Mouse (Mus musculus) kidney, adult 2 months (tissue): ENCODE results near the gene Fancd2. TPM values are rescaled to one million over a fixed set of nuclear protein-coding genes. Genes with fewer than 3 reads are reported as not detected.

ENCODE experiments used
- DNase-seq: peaks from one replicate; pipeline ENCODE4 v3.0.0; 2021
- H3K27ac ChIP-seq: fragments of 200-500 bp; 2 replicates; pipeline ENCODE4 v1.5.1; 2012; ENCODE audit warnings: low read depth, low read length, control low read depth, inconsistent platforms; ENCODE audit not compliant: insufficient read depth
- H3K27me3 ChIP-seq: fragments of 200-500 bp; replicated peaks from 2 replicates; pipeline ENCODE4 v1.6.1; 2012; ENCODE audit warnings: mild to moderate bottlenecking, moderate library complexity, low read length, inconsistent platforms; ENCODE audit not compliant: control insufficient read depth, insufficient read depth
- H3K36me3 ChIP-seq: fragments of 200-500 bp; 2 replicates; pipeline ENCODE4 v1.6.1; 2012; ENCODE audit warnings: mild to moderate bottlenecking, moderate library complexity, low read length, inconsistent platforms; ENCODE audit not compliant: control insufficient read depth, insufficient read depth
- H3K4me1 ChIP-seq: fragments of 200-500 bp; 2 replicates; pipeline ENCODE4 v1.6.1; 2011; ENCODE audit warnings: low read length; ENCODE audit not compliant: control insufficient read depth, insufficient read depth
- H3K4me3 ChIP-seq: fragments of 200-500 bp; 2 replicates; pipeline ENCODE4 v1.5.1; 2011; ENCODE audit warnings: mild to moderate bottlenecking, low read depth, low read length, control low read depth; ENCODE audit not compliant: insufficient read depth
- CTCF ChIP-seq: fragments of 200-500 bp; conservative IDR thresholded peaks from 2 replicates; pipeline ENCODE4 v1.5.1; 2011; ENCODE audit warnings: low read depth, mild to moderate bottlenecking, control low read depth, low read length, moderate library complexity, mixed read lengths; ENCODE audit not compliant: insufficient read depth, insufficient read length
- POLR2A ChIP-seq: fragments of 200-500 bp; IDR thresholded peaks from one replicate; pipeline ENCODE4 v1.6.1; 2011; ENCODE audit warnings: low read depth, low read length, control low read depth
- WGBS: fragments of 180-500 bp; shearing (Covaris S2); methylation state at CpG from one replicate; pipeline ENCODE4 v1.1.7; 2018; 5-methylcytosine and 5-hydroxymethylcytosine counted together
- polyA plus RNA-seq: library from polyadenylated mRNA; depleted of rRNA; stranded (reverse); fragments of >200 nt; gene quantifications from 2 replicates; pipeline ENCODE4 v1.2.3, GENCODE M21; 2012

Gene Fancd2
- polyA plus RNA-seq, 1 experiment, result 0.44 TPM

GRCm38 (mm10) chr6:113599833-113600232, 68.4 kb downstream of the Fancd2 start:
- DNase-seq, result no peak
- no peaks in the 10 kb centered on the region for H3K27me3 ChIP-seq
- no peak overlapping the region for H3K27ac ChIP-seq
- H3K4me3 ChIP-seq, result no peak overlapping the region
- H3K4me1 ChIP-seq, result no peaks in the 10 kb centered on the region
- WGBS, result 70% methylated on average over 5 of the region's 5 CpGs
- H3K36me3 ChIP-seq, result no peaks in the 10 kb centered on the region
- TF ChIP-seq CTCF (no peak), POLR2A (no peak)

- no peak for TF ChIP-seq POLR2A
- TF ChIP-seq CTCF, result no peak
- H3K4me3 ChIP-seq, result no peak within 1 kb of the TSS
- H3K27ac ChIP-seq, result peak within 1 kb of the TSS; percentile 20; the same call in 1 of the 2 replicates
- DNase-seq, result peak; percentile 60
- 46% methylated on average over 23 of the region's 23 CpGs for WGBS
- H3K36me3 ChIP-seq, result no peaks in the 10 kb centered on the region
- H3K4me1 ChIP-seq, result no peaks in the 10 kb centered on the region
- no peaks in the 10 kb centered on the region for H3K27me3 ChIP-seq
Observed at GRCm38 (mm10) chr6:113600543-113601139, 69.2 kb downstream of the Fancd2 start, which contains the start of gene Fancd2os. Fancd2os (minus strand) TSS chr6:113600715.

DNA sequence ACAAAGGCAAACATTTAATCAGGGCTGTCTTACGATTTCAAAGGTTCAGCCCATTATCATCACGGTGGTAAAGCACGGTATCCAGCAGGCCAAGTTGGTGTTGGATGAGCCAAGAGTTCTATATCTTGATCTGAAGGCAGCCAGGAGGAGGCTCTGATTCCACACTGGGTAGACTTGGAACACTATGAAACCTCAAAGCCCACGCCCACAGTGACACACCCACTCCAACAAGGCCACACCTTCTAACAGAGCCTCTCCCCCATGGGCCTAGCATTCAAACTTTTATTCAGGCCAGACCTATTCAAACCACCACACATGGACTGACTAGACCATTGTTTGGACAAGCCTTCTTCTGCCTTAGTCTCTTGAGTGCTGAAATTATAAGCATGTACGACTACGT, 71.3 kb downstream of the Fancd2 start:
- Histone ChIP-seq H3K4me1 (peaks cover 3% of the 10 kb centered on the region; the same call in 1 of the 2 replicates), H3K4me3 (no peak overlapping the region), H3K27me3 (no peaks in the 10 kb centered on the region), H3K27ac (no peak overlapping the region), H3K36me3 (no peaks in the 10 kb centered on the region)
- 92% methylated on average over 6 of the region's 6 CpGs for WGBS
- no peak for DNase-seq
- TF ChIP-seq CTCF (no peak), POLR2A (no peak)

DNA sequence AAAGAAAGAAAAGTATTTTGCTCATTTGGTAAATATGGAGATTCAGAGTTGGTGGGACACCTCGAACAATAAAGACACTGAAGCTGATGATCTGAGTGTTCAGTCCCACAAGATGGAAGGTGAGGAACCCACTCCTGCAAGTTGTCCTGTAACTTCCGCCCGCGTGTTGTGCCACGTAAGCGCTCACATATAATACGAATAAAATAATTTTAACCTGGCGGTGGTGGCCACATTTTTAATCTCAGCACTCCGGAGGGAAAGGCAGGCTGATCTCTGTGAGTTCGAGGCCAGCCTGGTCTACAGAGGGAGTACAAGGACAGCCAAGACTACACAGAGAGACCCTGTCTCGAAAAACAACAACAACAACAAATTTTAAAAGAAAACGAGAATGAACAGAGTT, 72.5 kb downstream of the Fancd2 start:
- DNase-seq, result no peak
- H3K27me3 ChIP-seq, result no peaks in the 10 kb centered on the region
- no peak for TF ChIP-seq CTCF
- TF ChIP-seq POLR2A, result no peak
- H3K4me1 ChIP-seq, result peaks cover 6% of the 10 kb centered on the region; the same call in 1 of the 2 replicates
- no peaks in the 10 kb centered on the region for H3K36me3 ChIP-seq
- peak overlapping the region; percentile 80; the same call in 1 of the 2 replicates for H3K27ac ChIP-seq
- WGBS, result 58% methylated on average over 12 of the region's 12 CpGs
- H3K4me3 ChIP-seq, result peak overlapping the region; percentile 92; the same call in 1 of the 2 replicates

GRCm38 (mm10) chr6:113604432-113605223, 73.1 kb downstream of the Fancd2 start, which contains the start of gene Brk1:
Brk1 (plus strand) TSS chr6:113604772.
- TF ChIP-seq CTCF, result peak; percentile 49
- TF ChIP-seq POLR2A, result peak; percentile 29
- Histone ChIP-seq H3K27me3 (no peaks in the 10 kb centered on the region), H3K4me1 (peaks cover 6% of the 10 kb centered on the region; the same call in 1 of the 2 replicates), H3K36me3 (no peaks in the 10 kb centered on the region), H3K27ac (peak within 1 kb of the TSS; percentile 80), H3K4me3 (peak within 1 kb of the TSS; percentile 92)
- under 1% methylated on average over 65 of the region's 65 CpGs for WGBS
- DNase-seq, result peak; percentile 94

DNA sequence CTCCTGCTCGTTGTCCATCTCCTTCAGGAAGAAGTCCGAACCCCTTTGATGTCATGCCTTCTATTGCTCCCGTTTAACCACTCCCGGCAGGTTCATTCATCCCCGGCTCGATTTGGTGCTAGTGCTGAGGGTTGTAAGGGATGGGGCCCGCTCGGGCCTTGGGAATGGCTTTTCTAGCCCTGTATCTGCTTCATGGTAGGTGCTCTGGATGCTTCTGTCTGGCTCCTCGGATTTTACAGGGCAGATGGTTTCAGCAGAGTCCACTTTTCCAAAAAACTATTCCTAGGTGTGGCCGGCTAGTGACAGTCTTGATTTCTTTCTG, 73.7 kb downstream of the Fancd2 start:
- Histone ChIP-seq H3K4me3 (peak overlapping the region; percentile 92), H3K27ac (peak overlapping the region; percentile 6; the same call in 1 of the 2 replicates), H3K27me3 (no peaks in the 10 kb centered on the region), H3K4me1 (peaks cover 6% of the 10 kb centered on the region; the same call in 1 of the 2 replicates), H3K36me3 (no peaks in the 10 kb centered on the region)
- TF ChIP-seq POLR2A, result no peak
- TF ChIP-seq CTCF, result no peak
- DNase-seq, result no peak
- WGBS, result 2% methylated on average over 10 of the region's 10 CpGs

GRCm38 (mm10) chr6:113608871-113609270, 77.4 kb downstream of the Fancd2 start:
- H3K36me3 ChIP-seq, result no peaks in the 10 kb centered on the region; the same call in none of the 2 replicates
- no peaks in the 10 kb centered on the region for H3K27me3 ChIP-seq
- H3K27ac ChIP-seq, result no peak overlapping the region
- DNase-seq, result peak; percentile 24
- TF ChIP-seq POLR2A (no peak), CTCF (no peak)
- 40% methylated on average over 6 of the region's 6 CpGs for WGBS
- peaks cover 6% of the 10 kb centered on the region; the same call in 1 of the 2 replicates for H3K4me1 ChIP-seq
- H3K4me3 ChIP-seq, result no peak overlapping the region
